Mouse (Mus musculus): ENCODE measurements around the gene Ahsg. TPM values are rescaled to one million over a fixed set of nuclear protein-coding genes. Genes with fewer than 3 reads are reported as not detected.

Gene Ahsg
- total and polyA plus RNA-seq, 3 experiments: 0.13 TPM; not detected in 2

- Histone ChIP-seq H3K4me1 (ENCODE audit: control insufficient read depth in 1 of 2, insufficient read depth in 2 of 2, low read length in 2 of 2) (no peaks in the 10 kb centered on the region), H3K27me3 (ENCODE audit: control insufficient read depth in 1 of 2, insufficient read depth in 2 of 2, low read length in 2 of 2) (peaks cover 0 to 10% of the 10 kb centered on the region in 2 experiments; a peak in 3 of 4 replicates), H3K27ac (ENCODE audit: control insufficient read depth, low read depth, low read length) (no peak overlapping the region), H3K4me3 (ENCODE audit: control insufficient read depth in 1 of 2, insufficient read depth in 1 of 2, low read depth in 2 of 2, low read length in 2 of 2) (no peak overlapping the region), H3K79me2 (ENCODE audit: control insufficient read depth, insufficient read depth, low read length, poor library complexity) (no peaks in the 10 kb centered on the region), H3K36me3 (ENCODE audit: control insufficient read depth in 1 of 2, insufficient read depth in 2 of 2, low read length in 2 of 2) (no peaks in the 10 kb centered on the region), H3K9ac (ENCODE audit: control insufficient read depth, low read depth, low read length, poor library complexity, severe bottlenecking) (no peak overlapping the region), H3K9me3 (replicated peaks; ENCODE audit: insufficient read depth, low read length) (no peaks in the 10 kb centered on the region)
- TF ChIP-seq NRF1 (IDR thresholded peaks at IDR 0.05; ENCODE audit: insufficient read depth, low read depth, low read length, poor library complexity, severe bottlenecking) (no peak), SMC3 (IDR thresholded peaks at IDR 0.05; ENCODE audit: low read depth, low read length) (no peak), TBP (IDR thresholded peaks at IDR 0.05; ENCODE audit: low read depth, low read length) (no peak), TAL1 (IDR thresholded peaks at IDR 0.05; ENCODE audit: low read length) (no peak), NELFE (IDR thresholded peaks at IDR 0.05; ENCODE audit: low read depth, low read length) (no peak), UBTF (IDR thresholded peaks at IDR 0.05; ENCODE audit: borderline replicate concordance, insufficient read depth, low read depth, low read length) (no peak), CHD2 (IDR thresholded peaks at IDR 0.05; ENCODE audit: low read length) (no peak), GABPA (IDR thresholded peaks at IDR 0.05; ENCODE audit: low read depth, low read length) (no peak)
- DNase-seq (ENCODE audit: low read depth, low spot score): no peak
These were observed 18.2 kb downstream of the Ahsg start for GRCm38 (mm10) chr16:22909290-22909689.

- Histone ChIP-seq H3K27me3 (ENCODE audit: control insufficient read depth in 1 of 2, insufficient read depth in 2 of 2, low read length in 2 of 2) (peaks cover 0 to 11% of the 10 kb centered on the region in 2 experiments; a peak in 3 of 4 replicates), H3K9me3 (replicated peaks; ENCODE audit: insufficient read depth, low read length) (no peaks in the 10 kb centered on the region), H3K4me3 (ENCODE audit: control insufficient read depth in 1 of 2, insufficient read depth in 1 of 2, low read depth in 2 of 2, low read length in 2 of 2) (no peak overlapping the region), H3K36me3 (ENCODE audit: control insufficient read depth in 1 of 2, insufficient read depth in 2 of 2, low read length in 2 of 2) (no peaks in the 10 kb centered on the region), H3K79me2 (ENCODE audit: control insufficient read depth, insufficient read depth, low read length, poor library complexity) (no peaks in the 10 kb centered on the region), H3K9ac (ENCODE audit: control insufficient read depth, low read depth, low read length, poor library complexity, severe bottlenecking) (no peak overlapping the region), H3K27ac (ENCODE audit: control insufficient read depth, low read depth, low read length) (no peak overlapping the region), H3K4me1 (ENCODE audit: control insufficient read depth in 1 of 2, insufficient read depth in 2 of 2, low read length in 2 of 2) (no peaks in the 10 kb centered on the region)
- DNase-seq (ENCODE audit: low read depth, low spot score): no peak
- TF ChIP-seq EP300 (IDR thresholded peaks at IDR 0.05; ENCODE audit: low read depth in 1 of 2, low read length in 2 of 2) (no peak), SIN3A (IDR thresholded peaks at IDR 0.05; ENCODE audit: low read length) (no peak), GATA1 (IDR thresholded peaks at IDR 0.05; ENCODE audit: low read depth, low read length) (no peak), TCF12 (IDR thresholded peaks at IDR 0.05; ENCODE audit: low read depth, low read length) (no peak), ELF1 (IDR thresholded peaks at IDR 0.05; ENCODE audit: low read depth, low read length) (no peak), ZKSCAN1 (IDR thresholded peaks at IDR 0.05; ENCODE audit: low read depth, low read length) (no peak), MXI1 (IDR thresholded peaks at IDR 0.05; ENCODE audit: low read depth, low read length) (no peak)
These were observed 20.9 kb downstream of the Ahsg start for GRCm38 (mm10) chr16:22911986-22912385.

GRCm38 (mm10) chr16:22912886-22913285 lies 21.8 kb downstream of the Ahsg start:
- no peak for DNase-seq (ENCODE audit: low read depth, low spot score)
- no peaks in the 10 kb centered on the region for H3K9me3 ChIP-seq (replicated peaks; ENCODE audit: insufficient read depth, low read length)
- H3K4me3 ChIP-seq (ENCODE audit: control insufficient read depth in 1 of 2, insufficient read depth in 1 of 2, low read depth in 2 of 2, low read length in 2 of 2): no peak overlapping the region
- no peak overlapping the region for H3K9ac ChIP-seq (ENCODE audit: control insufficient read depth, low read depth, low read length, poor library complexity, severe bottlenecking)
- H3K27me3 ChIP-seq (ENCODE audit: control insufficient read depth in 1 of 2, insufficient read depth in 2 of 2, low read length in 2 of 2): peaks cover 0 to 11% of the 10 kb centered on the region in 2 experiments; a peak in 3 of 4 replicates
- H3K79me2 ChIP-seq (ENCODE audit: control insufficient read depth, insufficient read depth, low read length, poor library complexity): no peaks in the 10 kb centered on the region
- no peaks in the 10 kb centered on the region for H3K4me1 ChIP-seq (ENCODE audit: control insufficient read depth in 1 of 2, insufficient read depth in 2 of 2, low read length in 2 of 2)
- H3K36me3 ChIP-seq (ENCODE audit: control insufficient read depth in 1 of 2, insufficient read depth in 2 of 2, low read length in 2 of 2): no peaks in the 10 kb centered on the region
- H3K27ac ChIP-seq (ENCODE audit: control insufficient read depth, low read depth, low read length): no peak overlapping the region
- TF ChIP-seq ETS1 (IDR thresholded peaks at IDR 0.05; ENCODE audit: low read depth, low read length) (no peak), GABPA (IDR thresholded peaks at IDR 0.05; ENCODE audit: low read depth, low read length) (no peak), MYB (IDR thresholded peaks at IDR 0.05; ENCODE audit: low read depth, low read length) (no peak), E2F4 (IDR thresholded peaks at IDR 0.05; ENCODE audit: borderline replicate concordance, low read depth, low read length) (no peak), NELFE (IDR thresholded peaks at IDR 0.05; ENCODE audit: low read depth, low read length) (no peak), ELF1 (IDR thresholded peaks at IDR 0.05; ENCODE audit: low read depth, low read length) (no peak), TBP (IDR thresholded peaks at IDR 0.05; ENCODE audit: low read depth, low read length) (no peak), POLR2A (IDR thresholded peaks at IDR 0.05; ENCODE audit: control insufficient read depth in 1 of 2, insufficient read depth in 1 of 2, low read depth in 1 of 2, low read length in 2 of 2, poor library complexity in 1 of 2) (no peak), CHD1 (IDR thresholded peaks at IDR 0.05; ENCODE audit: low read depth, low read length) (no peak), CTCF (IDR thresholded peaks at IDR 0.05 in 2 of 3, conservative IDR thresholded peaks at IDR 0.05 in 1 of 3; ENCODE audit: control insufficient read depth in 1 of 3, insufficient read depth in 1 of 3, low read depth in 2 of 3, low read length in 3 of 3, poor library complexity in 1 of 3, severe bottlenecking in 1 of 3) (no peak), MAX (IDR thresholded peaks at IDR 0.05; ENCODE audit: low read length) (no peak), RCOR1 (IDR thresholded peaks at IDR 0.05; ENCODE audit: low read depth, low read length) (no peak), JUND (IDR thresholded peaks at IDR 0.05; ENCODE audit: low read depth, low read length) (no peak), TAL1 (IDR thresholded peaks at IDR 0.05; ENCODE audit: low read length) (no peak), NRF1 (IDR thresholded peaks at IDR 0.05; ENCODE audit: insufficient read depth, low read depth, low read length, poor library complexity, severe bottlenecking) (no peak), ZNF384 (IDR thresholded peaks at IDR 0.05; ENCODE audit: low read depth, low read length) (no peak), ZC3H11A (IDR thresholded peaks at IDR 0.05; ENCODE audit: low read depth, low read length) (no peak)

Data from MEL (cell line).